Mouse (Mus musculus) left cerebral cortex, postnatal 25 days (tissue): Measurements from ENCODE around the gene Calcrl. TPM values are rescaled to one million over a fixed set of nuclear protein-coding genes. Genes with fewer than 3 reads are reported as not detected.

Source experiments
- DNase-seq, 2 experiments: peaks; one replicate each; pipeline ENCODE4 v3.0.0; 2022; ENCODE audit warnings: low spot score in 2 of 2, mixed read lengths in 1 of 2
- intact Hi-C: fragments of 180-260 bp; cut with DNase I; formaldehyde crosslinking; loops from one replicate; pipeline ENCODE4 v1.15.1; 2025
- total RNA-seq, 2 experiments: library from RNA; stranded (reverse); gene quantifications; 2 replicates each; pipeline ENCODE4 v1.2.3; 2021

The Calcrl gene
- total RNA-seq, 2 experiments from 2014 or later = 6.5 to 8.2 TPM

GRCm38 (mm10) chr2:84355281-84355680 lies 69.9 kb downstream of the Calcrl start:
- intact Hi-C loops = no loop called here
- no peak for DNase-seq

- intact Hi-C loops = no loop called here
- no peak for DNase-seq
These were observed 77.8 kb downstream of the Calcrl start for GRCm38 (mm10) chr2:84347376-84347775.

DNA sequence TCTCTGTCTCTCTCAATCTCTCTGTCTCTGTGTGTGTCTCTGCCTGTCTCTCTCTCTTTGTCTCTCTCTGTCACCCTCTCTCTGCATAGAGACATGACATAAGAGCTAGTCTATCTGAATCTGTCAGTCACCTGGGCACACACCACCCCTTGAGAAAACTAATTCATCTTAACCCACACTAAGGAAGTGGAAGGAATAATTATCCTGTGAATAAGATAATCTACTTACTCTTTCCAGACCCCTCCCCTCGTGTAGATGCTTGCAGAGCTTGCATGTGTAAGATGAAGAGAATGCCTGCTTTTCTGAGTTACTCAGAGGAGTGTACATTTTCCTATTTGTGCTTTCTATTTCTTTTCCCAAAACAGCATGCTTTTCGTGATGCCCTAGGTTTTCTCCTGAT lies 81.5 kb downstream of the Calcrl start:
- intact Hi-C loops = no loop called here
- no peak for DNase-seq

GRCm38 (mm10) chr2:84337774-84338450 lies 87.3 kb downstream of the Calcrl start:
- intact Hi-C loops = no loop called here
- no peak for DNase-seq

DNA sequence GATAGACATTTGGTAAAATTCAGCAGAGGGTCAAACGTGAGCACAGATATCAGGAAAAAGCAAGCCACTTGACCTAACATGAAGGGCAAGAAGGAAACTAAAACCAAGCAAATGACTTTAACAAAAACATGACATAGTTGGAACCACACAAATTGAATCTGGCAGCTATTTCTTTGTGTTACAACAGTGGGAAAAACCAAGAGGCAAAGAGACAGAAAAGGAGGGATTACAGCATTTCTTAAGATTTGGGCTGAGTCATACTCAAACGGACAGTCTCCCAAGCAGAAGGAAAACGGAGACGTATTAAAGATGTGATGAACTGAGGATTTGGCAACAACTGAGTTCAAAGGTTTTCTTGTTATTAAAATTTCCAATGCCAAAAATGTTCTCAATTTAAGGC lies 88.9 kb downstream of the Calcrl start:
- intact Hi-C loops = no loop called here
- DNase-seq = no peak

DNA sequence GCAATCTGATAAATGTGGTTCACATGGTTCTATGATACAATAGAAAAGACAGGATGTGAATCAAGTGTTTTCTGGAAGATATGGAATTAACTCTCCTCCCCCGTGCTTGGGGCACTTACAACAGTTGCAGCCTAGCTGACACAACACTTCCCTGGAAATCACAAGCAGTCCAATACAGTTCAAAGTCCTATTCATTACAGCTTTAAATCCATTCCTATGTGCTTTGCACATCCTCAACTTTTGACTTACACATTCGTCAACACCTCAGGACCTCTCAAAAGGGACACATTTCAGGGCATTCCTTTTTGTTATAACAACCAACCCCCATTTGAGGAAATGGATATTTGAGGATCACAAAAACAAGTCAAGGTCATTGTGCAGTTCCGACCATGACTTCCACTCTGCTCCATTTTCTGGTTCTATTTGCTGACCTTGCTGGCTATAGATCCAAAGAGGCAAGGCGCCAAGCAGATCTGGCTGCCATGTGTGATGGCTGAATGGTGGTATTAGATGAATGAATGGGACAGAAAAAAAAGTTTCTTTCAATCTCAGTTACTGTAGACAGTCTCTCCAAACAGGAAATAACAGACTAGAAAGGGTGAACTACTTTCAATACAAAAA lies 108.9 kb downstream of the Calcrl start:
- no peak for DNase-seq
- intact Hi-C loops = no loop called here

DNA sequence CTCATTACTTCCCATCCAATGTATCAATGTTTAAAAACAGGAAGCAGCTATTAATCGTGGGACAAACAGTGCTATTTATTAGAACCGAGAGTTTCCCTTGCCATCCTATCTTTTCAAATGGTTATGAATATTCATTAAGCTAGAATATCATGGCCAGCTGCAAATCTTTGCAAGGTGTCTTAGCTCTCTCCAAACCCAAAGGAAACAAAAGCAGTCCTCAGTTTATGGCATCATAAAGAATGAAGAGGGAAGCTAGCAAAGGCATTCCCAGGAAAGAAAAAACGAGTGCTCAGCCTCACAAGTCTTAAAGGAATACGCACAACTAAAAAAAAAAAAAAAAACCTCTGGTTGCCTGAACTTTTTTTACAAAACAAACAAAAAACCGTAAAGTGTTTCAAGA lies 128.7 kb downstream of the Calcrl start:
- DNase-seq = no peak
- intact Hi-C loops = no loop called here

- no peak for DNase-seq
- intact Hi-C loops = no loop called here
These were observed 130.1 kb downstream of the Calcrl start for GRCm38 (mm10) chr2:84295068-84295467.

DNA sequence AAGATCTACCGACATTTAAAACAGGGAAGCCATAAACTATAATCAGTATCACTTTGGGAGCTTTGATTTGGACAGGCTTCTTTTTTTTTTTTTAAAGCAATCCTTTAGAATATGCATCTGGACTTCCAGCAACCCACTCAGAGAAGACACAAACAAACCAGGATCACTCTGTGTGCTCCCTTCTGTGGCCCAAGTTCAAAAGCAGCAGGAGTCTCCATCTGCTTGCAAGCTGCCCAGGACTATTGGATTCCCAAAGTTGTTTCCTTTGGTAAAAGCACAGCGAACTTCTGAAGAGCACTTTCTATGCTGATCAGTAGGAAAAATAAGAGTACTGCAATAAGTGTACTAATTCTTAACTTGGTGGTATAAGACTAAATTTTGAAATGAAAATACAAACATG lies 130.6 kb downstream of the Calcrl start:
- DNase-seq = no peak

DNA sequence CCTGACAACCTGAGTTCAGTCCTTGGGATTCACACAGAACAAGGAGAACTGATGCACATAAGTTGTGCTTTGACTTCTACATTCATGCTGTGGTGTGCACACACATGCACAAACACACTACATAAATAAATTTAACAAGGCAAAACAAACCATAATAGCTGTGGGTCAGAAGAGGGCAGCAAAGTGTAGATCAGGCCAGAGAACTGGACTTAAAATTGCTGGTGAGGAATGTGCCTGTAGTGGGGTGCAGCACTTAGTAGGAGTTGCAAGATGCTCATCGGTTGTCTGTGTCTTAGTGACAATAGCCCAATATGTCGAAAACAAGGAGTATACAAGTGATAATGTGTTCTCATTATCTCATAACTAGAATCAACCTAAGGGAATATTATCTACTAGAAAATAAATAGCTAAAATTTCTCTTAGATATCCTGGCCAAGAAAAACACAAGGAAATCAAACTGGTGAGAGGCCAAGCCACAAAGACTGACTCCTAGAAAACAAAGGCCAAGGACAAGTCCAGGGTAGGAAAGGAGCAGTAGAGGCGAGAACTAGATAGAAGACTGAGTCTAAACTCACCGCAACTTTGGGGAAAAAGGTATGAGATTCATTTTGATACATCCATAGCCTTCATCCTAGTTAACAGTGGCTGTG lies 132.7 kb downstream of the Calcrl start:
- intact Hi-C loops = no loop called here
- no peak for DNase-seq

More for the DNA sequence above, 130.6 kb downstream of the Calcrl start:
- intact Hi-C loops = no loop called here

DNA sequence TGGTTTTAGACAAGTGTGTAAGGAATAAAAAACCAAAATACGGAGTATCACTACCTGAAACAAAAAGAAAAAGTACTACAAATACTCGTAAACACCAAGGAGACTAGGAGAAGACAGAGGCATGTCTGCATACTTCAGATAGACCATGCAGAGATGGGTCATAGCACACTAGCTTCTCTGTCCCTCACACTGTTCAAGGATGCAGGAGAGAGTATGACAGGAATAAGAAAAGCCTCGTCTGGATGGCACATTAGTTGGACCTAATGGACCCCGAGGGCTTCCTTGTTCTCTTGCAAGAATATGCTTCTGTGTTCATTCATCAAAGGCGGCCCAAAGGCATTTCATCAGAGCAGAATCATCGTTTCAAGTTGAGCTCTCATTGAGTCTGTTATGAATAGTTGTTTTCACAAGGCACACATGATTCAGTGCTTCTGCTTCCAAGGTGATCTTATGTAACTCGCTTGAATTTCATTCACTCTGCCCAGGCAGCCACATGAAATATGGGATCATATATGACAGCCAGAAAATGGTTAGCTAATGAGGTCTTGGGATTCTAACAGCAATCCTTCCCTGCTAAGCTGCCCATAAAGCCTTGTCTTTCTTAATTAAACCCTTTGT lies 136.2 kb downstream of the Calcrl start:
- intact Hi-C loops = no loop called here
- peak; percentile 8 to 22 for DNase-seq

Other genes with a start within 250 kb of the Calcrl start
- gene Tfpi, start 51.4 kb upstream of the Calcrl start, total RNA-seq = 1 to 10 TPM; 5.3 to 6.0 TPM
- gene Ctnnd1, start 225.4 kb upstream of the Calcrl start, total RNA-seq = 10 to 100 TPM; 69.0 to 69.4 TPM
- not detected for gene Btbd18, start 233.7 kb upstream of the Calcrl start, total RNA-seq
- 10 to 100 TPM; 31.7 to 39.6 TPM for gene Selenoh, start 245.4 kb upstream of the Calcrl start, total RNA-seq